Mouse (Mus musculus) urinary bladder, postnatal 10 days (tissue): ENCODE data around the gene Cdk18.

Experiments
- DNase-seq: peaks from one replicate; pipeline ENCODE4 v3.0.0; 2022; ENCODE audit warnings: low spot score

The Cdk18 gene

DNA sequence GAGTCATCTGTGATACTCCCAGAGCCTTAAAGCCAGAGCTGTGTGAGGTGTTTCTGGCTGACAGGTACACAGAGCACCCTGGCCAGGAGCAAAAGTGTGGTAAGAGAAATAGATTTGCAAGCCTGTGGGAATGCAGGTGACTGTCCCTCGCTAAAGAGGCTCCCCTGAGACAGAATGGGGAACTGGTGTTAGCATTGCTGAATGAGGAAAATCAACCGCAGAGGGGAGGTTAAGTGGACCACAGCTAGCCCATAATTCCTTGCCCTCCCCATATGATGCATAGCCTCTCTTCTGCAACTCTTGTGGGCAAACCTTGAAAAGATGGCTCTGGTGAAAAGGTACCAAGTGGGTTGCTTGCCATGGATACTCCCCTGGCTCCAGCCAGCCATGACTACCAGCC lies 9.9 kb upstream of the Cdk18 start:
- DNase-seq: no peak

DNA sequence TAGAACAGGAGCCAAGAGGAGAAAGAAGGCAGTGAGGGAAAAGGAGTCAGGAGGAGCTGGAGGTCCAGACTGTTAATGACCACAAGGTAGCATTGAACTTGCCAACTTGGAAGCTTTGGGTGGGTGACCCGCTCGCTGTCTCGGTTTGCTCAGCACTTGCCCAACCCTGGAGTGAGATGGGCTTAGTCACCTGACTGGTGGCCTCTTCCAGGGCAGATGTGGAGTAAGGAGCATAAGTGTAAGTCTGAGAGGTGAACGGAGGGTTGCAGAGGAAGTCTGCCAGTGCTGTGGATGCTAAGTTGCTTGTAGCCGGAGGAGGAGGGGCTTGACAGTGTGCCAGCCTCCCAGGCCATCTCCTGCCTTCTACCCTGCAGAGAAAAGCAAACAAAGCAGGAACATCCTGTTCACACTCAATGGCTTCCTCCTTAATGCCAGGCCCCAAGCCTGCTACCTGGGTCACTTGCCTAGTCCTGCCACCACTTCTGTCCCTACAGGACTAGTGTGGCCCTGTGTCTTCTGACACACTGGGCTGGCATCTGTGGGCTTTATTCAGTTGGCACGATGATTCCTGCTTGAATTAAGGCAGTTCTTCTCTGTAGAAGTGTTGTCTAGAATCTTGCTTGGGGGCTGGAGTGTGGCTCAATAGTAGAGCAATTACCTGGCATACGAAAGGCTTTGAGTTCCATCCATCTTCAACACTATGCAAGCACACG lies 6.6 kb upstream of the Cdk18 start:
- no peak for DNase-seq

DNA sequence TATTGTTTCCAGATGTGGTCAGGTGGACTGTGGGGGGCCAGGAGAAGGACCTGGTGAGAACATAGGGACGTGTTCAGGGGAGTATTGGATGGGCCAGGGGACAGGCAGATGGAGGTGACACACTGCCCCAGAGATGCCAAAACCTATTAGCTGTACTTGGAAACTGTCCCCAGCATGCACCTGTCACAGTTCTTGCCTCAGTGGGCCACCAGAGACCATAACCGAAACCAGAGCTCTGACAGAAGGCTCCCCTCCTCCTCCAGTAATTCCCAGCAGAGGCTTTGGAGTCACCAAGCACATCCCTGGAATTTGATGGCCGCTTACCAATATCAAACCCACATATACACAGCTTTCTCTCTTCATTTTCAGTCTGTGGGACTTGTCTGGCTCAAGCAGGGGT lies 5.4 kb upstream of the Cdk18 start:
- no peak for DNase-seq

DNA sequence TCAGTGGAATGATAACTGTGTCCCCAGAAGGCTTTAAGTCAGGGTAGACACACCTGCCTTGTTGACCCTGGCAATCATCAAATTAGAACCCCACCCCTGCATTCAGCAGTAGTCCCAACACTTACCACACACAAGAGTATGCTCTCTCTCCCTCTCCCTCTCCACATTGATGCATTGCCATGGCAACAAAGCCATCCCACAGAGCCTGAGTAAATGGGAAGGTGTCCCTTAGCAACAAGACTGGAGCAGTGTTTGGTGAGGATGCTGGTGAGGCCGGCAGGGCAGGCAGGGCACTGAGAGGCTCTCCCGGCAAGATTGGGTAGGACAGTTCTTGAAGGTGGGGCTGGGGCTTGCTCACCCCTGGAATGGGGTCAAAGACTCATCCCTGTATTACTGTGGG lies 4.7 kb upstream of the Cdk18 start:
- no peak for DNase-seq

DNA sequence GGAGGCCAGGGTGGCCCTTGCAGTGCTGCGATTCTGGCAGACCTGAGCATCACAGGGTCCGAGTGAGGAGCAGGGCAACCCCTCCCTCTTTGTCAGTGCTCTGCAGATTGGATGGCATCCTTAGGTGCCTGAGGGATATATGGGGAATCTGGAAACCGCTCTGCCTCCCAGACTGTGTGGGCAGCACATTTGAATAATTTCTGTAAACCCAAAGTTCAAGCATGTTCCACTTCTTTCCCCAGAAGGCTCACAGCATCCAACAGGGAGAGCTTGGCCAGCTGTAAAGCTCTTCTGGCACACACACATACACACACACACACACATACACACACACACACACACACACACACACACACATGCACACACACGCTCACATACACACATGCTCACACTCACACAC lies 4.2 kb upstream of the Cdk18 start:
- no peak for DNase-seq

DNA sequence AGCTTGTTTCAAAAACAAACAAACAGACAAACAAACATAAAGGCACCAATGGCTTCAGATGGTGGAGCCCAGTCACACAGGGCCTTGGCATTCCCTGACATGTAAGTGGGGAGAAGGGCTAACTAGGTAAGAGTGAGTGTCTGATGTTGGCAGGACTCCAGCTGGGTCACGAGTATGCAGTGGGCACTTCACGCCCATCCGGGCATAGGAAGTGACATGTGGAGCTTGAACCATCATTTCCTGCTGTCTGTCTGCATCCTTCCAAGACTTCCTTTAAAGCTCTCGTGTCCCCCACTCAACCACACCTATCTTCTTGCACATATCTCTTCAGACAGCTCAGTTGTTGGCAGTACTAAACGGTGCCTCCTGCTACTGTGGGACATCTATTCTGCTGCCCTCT lies 3.6 kb upstream of the Cdk18 start:
- DNase-seq: no peak

DNA sequence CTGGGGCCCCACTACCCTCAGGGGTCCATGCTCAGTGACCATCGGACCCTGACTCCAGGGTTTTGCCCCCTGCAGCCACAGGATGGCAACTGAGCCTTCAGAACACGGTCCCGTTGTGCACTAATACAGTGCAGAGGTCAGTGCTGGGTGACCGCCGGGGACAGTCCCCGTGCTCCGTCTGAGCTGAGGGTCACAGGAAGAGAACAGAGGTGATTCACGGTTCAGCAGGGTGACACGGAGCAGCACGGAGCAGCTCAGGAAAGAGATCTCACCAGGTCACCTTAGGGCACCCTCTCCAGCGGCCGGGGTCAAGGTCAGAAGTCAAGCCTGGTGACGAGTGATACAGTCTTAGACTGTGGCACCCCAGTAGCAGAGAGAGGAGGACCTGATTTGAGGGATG lies 2.3 kb upstream of the Cdk18 start:
- DNase-seq: no peak

DNA sequence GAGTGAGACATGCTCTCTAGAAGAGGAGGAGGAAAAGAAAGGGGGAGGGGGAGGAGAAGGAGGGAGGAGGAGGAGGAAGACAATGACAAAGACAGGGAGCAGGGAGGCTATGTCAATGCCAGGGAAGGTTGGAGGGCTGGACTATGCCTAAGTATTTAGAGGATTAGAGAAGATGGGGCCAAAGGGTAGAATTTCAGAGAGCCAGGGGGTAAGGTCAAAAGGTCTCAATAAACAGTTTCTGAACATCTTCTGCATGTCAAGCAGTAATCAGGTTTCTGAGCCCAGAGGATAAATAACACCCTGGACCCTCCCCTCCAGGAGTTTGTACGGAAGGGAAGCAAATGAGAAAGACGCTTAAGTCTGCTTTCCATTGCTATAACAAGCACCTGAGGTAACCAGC lies 1.7 kb upstream of the Cdk18 start:
- DNase-seq: no peak

DNA sequence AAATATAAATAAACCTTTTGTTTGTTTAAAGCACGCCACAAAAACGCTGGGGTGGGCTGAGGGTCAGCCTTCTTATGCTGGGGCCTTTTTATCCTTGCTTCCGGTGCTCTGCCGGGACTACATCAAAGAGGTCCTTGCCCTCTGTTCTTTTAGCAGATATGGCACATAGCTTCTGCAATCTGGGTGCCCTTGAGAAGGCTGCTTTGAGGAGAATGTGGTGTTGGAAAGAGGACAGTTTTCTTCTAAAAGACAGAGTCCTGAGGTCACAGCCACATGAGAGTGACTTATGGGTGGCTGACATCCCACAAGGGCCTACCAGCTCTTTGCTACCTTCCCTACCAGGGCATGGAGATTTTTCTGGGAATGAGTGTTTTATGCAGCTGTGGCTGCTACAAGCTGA lies 1.1 kb upstream of the Cdk18 start:
- DNase-seq: no peak

DNA sequence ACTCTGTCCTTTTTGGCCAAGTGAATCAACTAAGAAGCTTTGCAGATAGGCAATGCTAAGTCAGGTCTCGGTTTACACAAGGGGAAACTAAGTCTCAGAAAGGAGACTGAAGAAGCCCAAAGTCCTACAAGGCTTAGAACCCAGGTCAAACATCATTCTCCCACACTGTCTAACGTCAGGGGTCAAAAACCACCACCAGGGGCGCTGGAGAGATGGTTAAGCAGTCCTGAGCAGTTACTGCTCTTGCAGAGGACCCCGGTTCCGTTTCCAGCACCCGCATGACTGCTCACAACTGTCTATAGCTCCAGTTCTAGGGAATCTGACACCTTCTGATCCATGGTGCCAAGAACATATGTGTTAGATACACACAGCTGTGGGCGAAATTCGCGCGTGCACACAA lies 687 bp upstream of the Cdk18 start:
- no peak for DNase-seq

DNA sequence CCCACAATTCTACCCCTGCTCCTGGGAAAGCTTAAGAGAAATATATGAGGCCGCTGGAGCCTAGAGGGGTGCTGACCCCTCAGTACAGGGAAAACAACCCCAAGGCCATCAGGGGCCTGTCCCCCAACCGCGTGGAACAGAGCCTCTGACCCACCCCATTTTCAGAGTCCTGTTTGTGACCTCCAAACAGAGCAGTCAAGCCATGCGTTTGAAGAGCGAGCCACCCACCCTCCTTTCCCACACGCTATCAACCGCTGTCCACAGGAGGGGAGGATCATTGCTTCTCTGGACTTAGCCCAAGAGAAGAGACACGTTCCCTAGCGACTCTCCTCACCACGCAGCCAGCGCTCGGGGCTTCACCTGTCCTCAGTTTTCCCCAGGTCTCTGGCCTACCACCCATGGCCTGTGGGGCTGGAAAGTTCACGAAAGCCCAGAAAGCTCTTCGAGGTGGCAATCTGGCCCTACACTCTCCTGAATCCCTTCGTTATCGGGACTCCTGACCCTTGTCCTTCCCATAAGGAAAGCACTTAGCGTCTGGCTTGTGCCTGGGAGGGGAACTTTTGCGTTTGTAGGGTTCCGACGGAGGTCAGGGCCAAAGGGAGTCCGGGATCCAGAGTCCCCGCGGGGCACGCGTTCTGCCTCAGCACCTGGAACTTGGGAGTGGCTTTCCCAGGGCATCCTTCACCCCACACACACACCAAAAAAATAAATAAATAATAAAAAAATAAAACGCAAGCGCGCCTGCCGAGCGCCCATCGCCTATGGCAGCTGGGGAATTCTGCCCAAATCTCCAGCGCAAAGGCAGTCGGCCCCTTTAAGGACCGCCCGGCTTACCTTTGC lies 688 bp downstream of the Cdk18 start:
- no peak for DNase-seq

DNA sequence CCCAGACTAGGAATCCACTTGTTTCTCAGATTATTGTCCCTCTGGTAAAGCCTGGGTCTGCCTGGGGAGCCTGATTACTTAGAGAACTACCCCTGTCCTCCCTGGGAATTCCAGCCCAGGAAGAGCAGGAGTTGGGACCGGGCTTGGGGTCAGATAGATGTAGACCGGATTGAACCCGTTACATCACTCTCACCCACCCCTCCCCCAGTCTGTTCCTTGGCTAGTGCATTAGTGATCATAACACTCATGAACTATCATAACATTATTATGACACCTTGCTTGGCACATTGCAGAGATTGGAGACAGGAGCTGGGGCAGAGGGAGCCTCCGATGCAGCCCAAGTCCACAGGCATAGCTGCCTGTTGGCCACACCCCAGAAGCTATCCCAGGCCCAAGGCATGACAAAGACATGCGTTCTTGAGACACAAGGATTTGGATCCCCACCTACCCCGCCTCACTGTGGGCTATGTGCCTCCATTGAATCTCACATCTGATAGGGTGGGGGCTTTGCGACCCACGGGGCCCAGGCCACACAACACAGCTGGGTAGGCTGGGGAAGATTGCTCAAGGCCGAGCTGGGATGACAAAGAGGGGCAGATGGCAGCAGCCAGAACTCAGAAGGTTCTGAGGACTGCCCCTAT lies 1.4 kb downstream of the Cdk18 start:
- DNase-seq: no peak

DNA sequence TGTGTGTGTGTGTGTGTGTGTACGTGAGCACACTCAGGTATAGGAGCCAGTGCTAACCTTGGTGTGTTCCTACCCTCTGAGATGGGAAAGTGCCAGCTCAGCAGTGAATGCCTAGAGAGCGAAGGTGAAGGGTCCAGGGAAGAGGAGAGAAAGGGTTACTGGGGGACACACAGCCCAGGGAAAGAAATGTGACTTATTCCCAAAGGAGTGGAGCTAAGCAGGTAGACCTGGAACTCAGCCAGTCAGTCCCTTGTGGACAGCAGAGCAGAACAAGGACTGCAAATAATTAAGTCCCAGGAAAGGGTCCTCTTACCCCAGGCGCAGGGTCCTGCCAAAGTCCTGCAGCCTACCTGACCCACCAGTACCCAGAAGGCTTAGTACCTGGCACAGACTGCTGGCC lies 2.6 kb downstream of the Cdk18 start:
- no peak for DNase-seq

DNA sequence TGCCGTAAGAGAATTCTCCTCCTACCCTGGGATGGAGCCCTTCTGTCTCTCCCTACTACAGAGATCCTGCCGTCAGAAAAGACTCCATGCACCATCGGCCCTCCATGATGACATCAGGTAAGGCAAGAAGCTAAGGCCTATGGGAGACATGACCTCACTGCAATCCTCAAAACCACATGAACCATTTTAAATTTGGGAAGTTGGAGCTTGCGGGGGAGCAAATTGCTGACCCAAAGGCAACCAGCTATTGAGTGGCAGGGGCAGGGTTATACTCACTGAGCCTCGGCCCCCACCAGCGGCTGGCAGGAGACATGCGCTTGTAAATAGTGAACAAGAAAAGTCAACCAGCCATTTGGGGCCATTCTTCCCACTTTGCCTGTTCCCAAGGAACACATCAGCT lies 3.9 kb downstream of the Cdk18 start:
- no peak for DNase-seq

DNA sequence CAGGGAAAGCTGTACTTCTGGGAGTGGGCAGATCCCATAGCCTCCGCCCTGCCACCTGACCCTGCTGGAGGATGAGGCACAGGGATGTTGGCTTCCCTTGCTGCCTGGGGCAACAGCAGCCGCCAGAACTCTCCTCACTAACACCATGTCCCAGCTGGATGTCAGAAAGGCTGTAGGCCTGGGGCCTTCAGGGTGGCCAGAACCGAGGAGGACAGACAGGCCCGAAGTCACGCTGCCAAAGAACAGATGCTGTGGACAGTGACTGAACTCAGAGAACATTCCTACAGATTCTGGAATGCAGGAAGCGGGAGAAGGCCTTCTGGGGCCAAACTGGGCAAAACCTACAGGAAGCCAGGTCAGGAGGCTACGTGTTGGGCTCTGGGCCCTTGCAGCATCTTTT lies 11.2 kb downstream of the Cdk18 start:
- DNase-seq: no peak

DNA sequence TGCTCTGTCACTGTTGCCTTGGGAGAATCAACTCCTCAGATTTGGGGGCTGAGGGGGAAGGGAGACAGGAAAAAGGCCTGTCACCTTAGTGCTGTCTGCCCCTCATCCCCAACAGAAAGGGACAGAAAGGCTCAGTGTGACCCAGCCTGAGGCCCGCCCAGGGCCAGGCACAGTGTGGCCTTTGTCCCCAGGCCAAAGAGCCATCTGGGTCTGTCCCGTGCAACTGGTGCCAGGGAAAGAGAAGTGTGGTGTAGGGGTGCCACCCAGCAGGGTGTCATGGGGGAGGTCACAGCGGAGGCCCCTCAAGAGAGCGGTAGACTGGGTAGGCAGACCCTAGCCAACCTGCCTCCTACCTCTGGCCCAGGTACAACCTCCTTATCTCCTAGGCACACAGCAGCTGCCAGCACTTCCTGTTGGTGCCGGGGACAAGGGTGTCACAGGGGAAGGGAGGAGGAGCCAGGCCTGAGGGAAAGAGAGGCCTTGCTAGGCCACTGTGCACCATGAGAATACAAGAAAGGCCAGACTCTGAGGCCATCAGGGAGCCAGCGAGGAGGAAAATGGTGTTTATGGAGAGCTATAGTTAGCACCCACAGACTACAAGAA lies 13.6 kb downstream of the Cdk18 start:
- DNase-seq: no peak

DNA sequence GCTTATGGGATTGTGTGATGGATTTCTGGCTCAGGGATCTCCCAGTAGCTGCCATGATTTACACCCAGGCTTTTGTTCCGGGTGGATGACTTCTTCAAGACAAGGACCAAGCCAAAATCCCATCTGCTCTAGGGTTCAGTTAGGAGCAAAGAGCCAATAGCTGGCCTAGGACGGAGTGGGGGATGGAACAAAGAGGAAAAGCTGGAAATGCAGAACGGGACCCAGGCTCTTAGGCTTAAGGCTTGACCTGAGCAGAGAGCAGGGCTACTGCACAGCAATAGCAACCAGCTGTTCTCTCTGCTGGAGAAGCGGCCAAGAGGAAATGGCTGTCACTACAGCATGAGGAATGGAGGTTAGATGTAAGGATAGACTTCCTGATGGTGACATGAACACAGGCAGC lies 14.2 kb downstream of the Cdk18 start:
- DNase-seq: no peak

DNA sequence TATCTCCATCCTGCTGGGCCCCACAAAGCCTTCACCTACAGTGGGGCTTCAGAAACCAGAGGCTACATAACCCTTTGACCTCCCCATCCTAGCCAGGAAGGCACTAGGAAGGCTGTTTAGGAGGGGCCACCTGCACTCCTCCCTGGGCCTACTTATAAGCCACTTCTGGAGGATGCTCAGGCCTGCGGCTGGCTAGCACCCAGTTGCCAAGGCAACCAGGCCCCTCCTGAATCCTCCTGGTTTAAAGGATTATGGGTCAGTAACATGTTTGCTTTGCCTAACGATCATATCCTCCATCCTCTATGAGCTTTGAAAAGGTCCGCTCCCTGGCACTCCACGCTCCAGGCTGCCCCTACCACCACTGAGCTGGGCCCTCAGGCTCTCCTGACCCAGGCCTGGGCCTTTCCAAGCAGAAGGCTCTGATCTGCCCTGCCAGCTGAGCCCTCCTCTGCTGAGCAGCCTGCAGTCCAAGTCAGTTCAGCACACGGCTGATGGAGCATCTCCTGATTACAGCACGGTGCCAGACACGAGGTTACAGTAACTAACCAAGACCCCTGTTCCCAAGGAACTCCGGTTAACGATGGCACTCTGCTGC lies 16.0 kb downstream of the Cdk18 start:
- DNase-seq: no peak

DNA sequence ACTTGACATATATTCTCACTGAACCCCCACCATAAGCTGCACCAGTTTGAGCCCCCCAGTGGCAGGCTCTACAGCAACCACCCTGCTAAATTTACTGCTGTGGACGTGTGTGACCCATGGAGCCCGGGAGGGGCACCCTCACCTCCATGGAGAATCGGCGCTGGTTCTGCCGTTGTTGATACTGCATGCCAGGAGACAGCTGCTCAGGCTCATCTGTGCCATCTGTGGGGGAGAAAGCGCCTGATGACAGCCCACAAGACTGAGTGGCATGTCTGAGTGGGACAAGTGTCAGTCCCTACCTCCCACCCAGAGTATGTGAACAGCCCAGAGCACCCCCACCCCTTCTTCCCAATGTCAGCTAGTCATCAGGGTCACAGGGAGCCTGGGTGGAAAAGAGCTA lies 17.6 kb downstream of the Cdk18 start:
- DNase-seq: no peak

DNA sequence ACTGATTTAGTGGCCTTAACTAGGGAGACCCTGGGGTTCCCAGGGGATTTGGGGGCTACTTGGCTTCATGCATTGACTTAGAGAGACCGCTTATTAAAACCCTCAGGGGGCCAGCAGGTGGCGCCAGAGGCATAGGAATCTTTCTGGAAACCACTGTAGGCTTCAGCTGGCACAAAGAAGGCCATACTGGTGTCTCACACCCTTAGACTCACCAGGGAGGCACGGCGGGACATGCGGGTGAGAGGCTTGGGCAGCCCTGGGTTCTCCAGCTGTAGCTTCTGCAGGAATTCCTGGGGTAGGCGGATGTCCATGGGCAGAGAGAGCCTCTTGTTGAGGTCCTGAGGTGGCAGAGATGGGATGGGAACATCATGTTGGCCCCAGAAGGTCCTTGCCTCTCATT lies 18.2 kb downstream of the Cdk18 start:
- DNase-seq: peak; percentile 53

DNA sequence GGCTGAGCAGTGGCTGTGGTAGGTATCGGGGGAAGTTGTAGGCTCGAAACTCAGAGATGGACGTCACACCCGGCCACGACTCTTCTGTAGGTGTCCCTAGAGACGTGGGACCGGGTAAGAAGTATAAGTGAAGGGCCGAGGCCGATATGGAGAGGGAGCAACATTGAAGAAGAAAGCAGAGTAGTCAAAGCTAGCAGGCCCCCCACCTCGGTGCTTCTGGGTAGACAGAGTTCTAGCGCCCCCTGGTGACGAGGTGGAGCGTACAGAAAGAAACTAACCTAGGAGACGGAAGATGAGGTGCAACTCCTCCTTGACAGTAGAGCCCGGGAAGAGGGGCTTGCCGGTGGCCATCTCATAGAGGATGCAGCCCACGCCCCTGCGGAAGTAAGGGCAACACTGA lies 22.9 kb downstream of the Cdk18 start:
- no peak for DNase-seq

DNA sequence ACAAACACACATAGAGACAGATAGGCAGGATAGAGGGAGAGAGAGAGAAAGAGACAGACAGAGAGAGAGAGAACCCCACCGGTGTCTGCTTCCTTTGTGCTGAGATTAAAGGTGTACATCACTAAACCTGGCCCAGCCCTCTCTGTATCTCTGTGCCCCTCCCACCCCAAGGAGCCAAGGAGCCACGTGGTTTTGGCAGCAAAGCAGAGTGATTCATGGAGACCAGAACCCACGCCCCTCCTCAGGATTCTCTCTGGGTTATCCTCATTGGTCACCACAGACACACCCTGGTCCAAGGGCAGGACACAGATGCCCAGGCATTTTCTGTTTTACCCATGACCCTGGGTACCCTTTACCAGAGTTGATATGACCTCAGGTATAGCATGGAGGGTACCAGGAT lies 26.4 kb downstream of the Cdk18 start:
- DNase-seq: no peak

DNA sequence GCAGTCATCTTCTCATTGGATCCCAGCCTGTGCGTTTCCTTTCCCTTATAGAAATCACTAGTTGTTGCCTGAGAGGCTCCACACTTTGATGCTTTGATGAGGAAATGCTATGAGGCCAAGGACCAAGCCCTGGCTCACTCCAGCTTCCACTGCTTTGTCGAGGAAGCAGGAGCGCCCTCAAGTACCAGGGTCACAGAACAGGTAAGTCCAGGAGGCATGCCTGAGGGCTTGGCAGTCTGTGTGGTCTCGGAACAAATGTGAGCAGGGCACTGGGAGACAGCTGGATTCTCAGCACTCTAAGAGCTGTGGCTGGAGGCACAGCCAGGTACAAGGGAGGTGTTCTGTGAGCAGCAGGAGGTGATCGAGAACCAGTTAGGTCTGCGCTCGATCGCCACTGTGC lies 27.1 kb downstream of the Cdk18 start:
- no peak for DNase-seq
